Mouse (Mus musculus): ENCODE measurements around the gene Kmt2b.

DNA sequence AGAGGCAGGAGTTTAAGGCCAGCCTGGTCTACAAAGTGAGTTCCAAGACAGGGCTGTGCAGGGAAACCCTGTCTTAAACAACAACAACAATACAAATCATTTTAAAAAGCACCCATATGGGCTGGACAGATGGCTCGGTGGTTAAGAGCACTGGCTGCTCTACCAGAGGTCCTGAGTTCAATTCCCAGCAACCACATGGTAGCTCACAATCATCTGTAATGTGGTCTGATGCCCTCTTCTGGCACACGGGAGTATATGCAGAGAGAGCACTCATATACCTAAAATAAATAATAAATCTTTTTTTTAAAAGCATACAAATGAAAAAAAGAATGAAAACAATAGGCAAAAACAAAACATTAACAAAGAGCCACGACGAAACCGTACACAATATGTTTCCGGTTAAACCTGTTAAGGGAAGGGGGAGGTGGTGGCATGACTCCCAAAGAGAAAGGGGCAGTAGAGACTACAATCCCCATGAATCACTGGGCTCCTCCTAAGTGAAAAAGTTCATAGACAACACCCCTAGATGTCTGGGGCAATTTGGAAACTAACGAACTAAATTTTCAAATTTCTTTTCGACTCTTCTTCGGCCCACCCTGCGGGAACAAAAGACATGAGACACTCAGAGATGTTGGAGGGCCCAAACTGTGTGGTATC lies 37.0 kb downstream of the Kmt2b start:
- no peak for TF ChIP-seq EP300 (IDR thresholded peaks at IDR 0.05; ENCODE audit: low read depth in 1 of 2, low read length in 2 of 2)
- TF ChIP-seq TAL1 (IDR thresholded peaks at IDR 0.05; ENCODE audit: low read length), result no peak
- peak; percentile 26; the same call in 1 of the 2 replicates for TF ChIP-seq SMC3 (IDR thresholded peaks at IDR 0.05; ENCODE audit: low read depth, low read length)
- TF ChIP-seq CTCF (IDR thresholded peaks at IDR 0.05 in 2 of 3, conservative IDR thresholded peaks at IDR 0.05 in 1 of 3; ENCODE audit: control insufficient read depth in 1 of 3, insufficient read depth in 1 of 3, low read depth in 2 of 3, low read length in 3 of 3, poor library complexity in 1 of 3, severe bottlenecking in 1 of 3), result peak in 2 of 3 experiments; percentile 25 to 45; a peak in 4 of 6 replicates
